Mouse (Mus musculus) heart, embryonic 12.5 days (tissue): ENCODE measurements around the gene Gm4303. TPM values are rescaled to one million over a fixed set of nuclear protein-coding genes. Genes with fewer than 3 reads are reported as not detected.
"Not testable (repeated sequence)": the region's sequence is repeated elsewhere in the genome, so short reads cannot be mapped to it uniquely, and the experiment has no call there.

Source experiments
- ATAC-seq: fragments of 200-750 bp; cut with Nextera tagmentation; 2 replicates; pipeline ENCODE4 v1.8.0; 2017; ENCODE audit warnings: moderate TSS enrichment, moderate library complexity; ENCODE audit not compliant: insufficient number of reproducible peaks, low FRiP score
- H3K27ac ChIP-seq: fragments of 300-500 bp; sonication (generic); 2 replicates; pipeline ENCODE4 v1.5.1; 2016; ENCODE audit warnings: mild to moderate bottlenecking, moderate library complexity; ENCODE audit not compliant: poor library complexity, severe bottlenecking
- H3K27me3 ChIP-seq: fragments of 300-500 bp; sonication (generic); replicated peaks from 2 replicates; pipeline ENCODE4 v1.6.1; 2016; ENCODE audit warnings: mild to moderate bottlenecking, moderate library complexity
- H3K36me3 ChIP-seq: fragments of 300-500 bp; sonication (generic); 2 replicates; pipeline ENCODE4 v1.6.1; 2016; ENCODE audit warnings: mild to moderate bottlenecking, moderate library complexity
- H3K4me1 ChIP-seq: fragments of 300-500 bp; sonication (generic); replicated peaks from 2 replicates; pipeline ENCODE4 v1.6.1; 2016; ENCODE audit warnings: mild to moderate bottlenecking
- H3K4me2 ChIP-seq: fragments of 300-500 bp; sonication (generic); 2 replicates; pipeline ENCODE4 v1.6.1; 2016; ENCODE audit warnings: mild to moderate bottlenecking, moderate library complexity
- H3K4me3 ChIP-seq: fragments of 300-500 bp; sonication (generic); 2 replicates; pipeline ENCODE4 v1.5.1; 2016; ENCODE audit warnings: mild to moderate bottlenecking
- H3K9ac ChIP-seq: fragments of 300-500 bp; sonication (generic); 2 replicates; pipeline ENCODE4 v1.6.1; 2016; ENCODE audit warnings: mild to moderate bottlenecking, moderate library complexity
- H3K9me3 ChIP-seq: fragments of 300-500 bp; sonication (generic); replicated peaks from 2 replicates; pipeline ENCODE4 v1.6.1; 2016; ENCODE audit warnings: mild to moderate bottlenecking, moderate library complexity
- WGBS: fragments of 180-500 bp; shearing (Covaris S2); methylation state at CpG from one replicate; pipeline ENCODE4 v1.1.7; 2016; 5-methylcytosine and 5-hydroxymethylcytosine counted together
- polyA plus RNA-seq: library from polyadenylated mRNA; unstranded; fragments of >200 nt; fragmentation: Nextera tagmentation; extraction: Ambion mirVana; gene quantifications from 2 replicates; pipeline ENCODE4 v1.2.1, GENCODE M21; 2016

Gm4303 gene
- not detected in 2 replicates for polyA plus RNA-seq

DNA sequence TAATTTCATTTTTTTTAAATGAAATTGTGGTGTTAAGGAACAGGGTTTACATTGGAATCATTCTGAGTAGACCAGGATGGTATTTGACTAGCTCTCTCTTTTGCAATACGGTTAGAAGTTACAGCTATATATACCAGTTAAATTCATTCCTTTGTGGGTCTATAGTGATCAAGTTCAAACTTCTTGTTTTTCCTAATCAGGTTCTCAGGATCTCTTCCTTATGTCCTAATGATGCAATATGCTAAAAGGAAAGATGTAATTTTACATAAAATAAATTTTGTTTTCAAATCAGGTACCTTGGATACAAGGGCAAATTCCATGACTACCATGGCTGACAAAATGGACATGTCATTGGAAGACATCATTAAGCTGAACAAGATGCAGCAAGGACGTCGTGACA lies at the start of gene Gm4303:
Gene Gm4303 (plus strand): TSS at position 301 of the 400 bp plus-strand sequence.
- ATAC-seq, H3K27me3 ChIP-seq, H3K4me3 ChIP-seq, H3K4me1 ChIP-seq, H3K9ac ChIP-seq, H3K4me2 ChIP-seq, H3K27ac ChIP-seq, H3K9me3 ChIP-seq, H3K36me3 ChIP-seq: not testable (repeated sequence)
- no CpG with 5 or more reads among the region's 3 CpGs for WGBS

DNA sequence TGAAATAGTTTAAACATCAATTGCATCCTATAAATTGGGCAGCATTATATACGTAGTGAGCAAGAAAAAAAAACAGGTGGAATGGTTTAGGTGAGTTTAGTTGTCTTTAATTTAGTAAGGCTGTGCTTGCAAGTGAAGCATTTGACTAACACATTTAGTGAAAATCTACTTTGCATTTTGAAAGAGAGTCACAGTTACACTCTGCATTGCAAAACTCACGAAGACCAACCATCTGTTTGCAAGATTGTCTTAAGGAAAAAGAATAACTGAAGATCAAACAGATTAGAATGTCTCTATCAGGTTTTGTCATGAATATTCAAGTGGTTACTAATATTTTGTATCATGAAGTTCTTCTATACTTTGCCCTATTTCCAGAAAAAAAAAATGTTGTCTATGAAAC lies 49.7 kb upstream of the Gm4303 start:
- no peaks in the 10 kb centered on the region for H3K4me1 ChIP-seq
- 76% methylated on average over 2 of the region's 2 CpGs for WGBS
- no peak overlapping the region for H3K4me2 ChIP-seq
- no peak overlapping the region for H3K9ac ChIP-seq
- no peak overlapping the region for H3K27ac ChIP-seq
- no peak for ATAC-seq
- no peaks in the 10 kb centered on the region for H3K9me3 ChIP-seq
- no peak overlapping the region for H3K4me3 ChIP-seq
- H3K27me3 ChIP-seq, result no peaks in the 10 kb centered on the region
- no peaks in the 10 kb centered on the region for H3K36me3 ChIP-seq

DNA sequence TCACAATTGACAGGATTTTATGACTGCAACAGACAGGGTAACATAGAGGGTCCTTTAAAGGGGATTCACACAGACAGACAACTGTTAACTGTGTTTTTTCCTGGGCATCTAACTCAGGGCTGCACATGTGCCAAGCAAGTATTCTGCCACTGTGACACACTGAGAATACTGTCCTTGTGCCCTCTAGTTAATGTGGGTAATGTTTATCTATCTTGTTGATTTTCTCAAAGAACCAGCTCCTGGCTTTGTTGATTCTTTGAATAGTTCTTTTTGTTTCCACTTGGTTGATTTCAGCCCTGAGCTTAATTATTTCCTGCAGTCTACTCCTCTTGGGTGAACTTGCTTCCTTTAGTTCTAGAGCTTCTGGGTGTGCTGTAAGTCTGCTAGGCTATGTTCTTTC lies 45.7 kb upstream of the Gm4303 start:
- H3K27me3 ChIP-seq, H3K4me2 ChIP-seq, H3K36me3 ChIP-seq, H3K9ac ChIP-seq, H3K4me1 ChIP-seq, H3K4me3 ChIP-seq, ATAC-seq, H3K27ac ChIP-seq: not testable (repeated sequence)
- peaks cover 16% of the 10 kb centered on the region for H3K9me3 ChIP-seq

DNA sequence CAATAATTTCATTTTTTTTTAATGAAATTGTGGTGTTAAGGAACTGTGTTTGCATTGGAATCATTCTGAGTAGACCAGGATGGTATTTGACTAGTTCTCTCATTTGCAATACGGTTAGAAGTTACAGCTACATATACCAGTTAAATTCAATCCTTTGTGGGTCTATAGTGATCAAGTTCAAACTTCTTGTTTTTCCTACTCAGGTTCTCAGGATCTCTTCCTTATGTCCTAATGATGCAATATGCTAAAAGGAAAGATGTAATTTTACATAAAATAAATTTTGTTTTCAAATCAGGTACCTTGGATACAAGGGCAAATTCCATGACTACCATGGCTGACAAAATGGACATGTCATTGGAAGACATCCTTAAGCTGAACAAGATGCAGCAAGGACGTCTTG lies 10.4 kb upstream of the Gm4303 start, which contains the start of gene Gm4301:
Gene Gm4301 (plus strand): TSS at position 301 of the 400 bp plus-strand sequence.
- not testable (repeated sequence) for H3K4me2 ChIP-seq, H3K36me3 ChIP-seq, H3K27ac ChIP-seq, ATAC-seq, H3K9me3 ChIP-seq, H3K9ac ChIP-seq, H3K4me1 ChIP-seq, H3K4me3 ChIP-seq, H3K27me3 ChIP-seq
- WGBS, result no CpG with 5 or more reads among the region's 2 CpGs

DNA sequence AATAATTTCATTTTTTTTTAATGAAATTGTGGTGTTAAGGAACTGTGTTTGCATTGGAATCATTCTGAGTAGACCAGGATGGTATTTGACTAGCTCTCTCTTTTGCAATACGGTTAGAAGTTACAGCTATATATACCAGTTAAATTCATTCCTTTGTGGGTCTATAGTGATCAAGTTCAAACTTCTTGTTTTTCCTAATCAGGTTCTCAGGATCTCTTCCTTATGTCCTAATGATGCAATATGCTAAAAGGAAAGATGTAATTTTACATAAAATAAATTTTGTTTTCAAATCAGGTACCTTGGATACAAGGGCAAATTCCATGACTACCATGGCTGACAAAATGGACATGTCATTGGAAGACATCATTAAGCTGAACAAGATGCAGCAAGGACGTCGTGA lies 5.2 kb upstream of the Gm4303 start, which contains the start of gene Gm4302:
Gene Gm4302 (plus strand): TSS at position 301 of the 400 bp plus-strand sequence.
- not testable (repeated sequence) for H3K4me3 ChIP-seq, H3K36me3 ChIP-seq, H3K9ac ChIP-seq, H3K9me3 ChIP-seq, H3K4me1 ChIP-seq, H3K4me2 ChIP-seq, ATAC-seq, H3K27ac ChIP-seq, H3K27me3 ChIP-seq
- no CpG with 5 or more reads among the region's 3 CpGs for WGBS

DNA sequence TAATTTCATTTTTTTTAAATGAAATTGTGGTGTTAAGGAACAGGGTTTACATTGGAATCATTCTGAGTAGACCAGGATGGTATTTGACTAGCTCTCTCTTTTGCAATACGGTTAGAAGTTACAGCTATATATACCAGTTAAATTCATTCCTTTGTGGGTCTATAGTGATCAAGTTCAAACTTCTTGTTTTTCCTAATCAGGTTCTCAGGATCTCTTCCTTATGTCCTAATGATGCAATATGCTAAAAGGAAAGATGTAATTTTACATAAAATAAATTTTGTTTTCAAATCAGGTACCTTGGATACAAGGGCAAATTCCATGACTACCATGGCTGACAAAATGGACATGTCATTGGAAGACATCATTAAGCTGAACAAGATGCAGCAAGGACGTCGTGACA lies 5.0 kb downstream of the Gm4303 start, which contains the start of gene Gm4305:
Gene Gm4305 (plus strand): TSS at position 301 of the 400 bp plus-strand sequence.
- H3K27ac ChIP-seq, H3K9ac ChIP-seq, H3K27me3 ChIP-seq, H3K4me1 ChIP-seq, H3K36me3 ChIP-seq, H3K4me2 ChIP-seq, ATAC-seq, H3K4me3 ChIP-seq, H3K9me3 ChIP-seq: not testable (repeated sequence)
- no CpG with 5 or more reads among the region's 3 CpGs for WGBS

DNA sequence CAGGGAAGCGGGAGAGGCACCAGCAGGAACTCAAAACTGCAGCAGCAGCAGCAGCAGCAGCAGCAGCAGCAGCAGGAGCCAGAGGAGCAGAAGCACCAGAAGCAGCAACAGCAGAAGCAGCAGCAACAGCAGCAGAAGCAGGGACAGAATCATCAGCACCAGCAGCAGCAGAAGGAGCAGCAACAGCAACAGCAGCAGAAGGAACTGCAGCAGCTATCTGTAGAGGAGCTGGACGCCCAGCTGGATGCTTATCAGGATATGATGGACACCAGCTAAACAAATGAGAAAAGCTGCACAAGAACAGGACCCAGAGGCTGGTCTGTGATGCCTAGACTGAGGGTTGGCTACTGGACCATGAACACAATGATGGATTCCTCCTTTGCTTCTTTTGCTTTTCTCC lies 11.1 kb downstream of the Gm4303 start:
- WGBS, result 58% methylated on average over 2 of the region's 2 CpGs
- not testable (repeated sequence) for H3K9ac ChIP-seq, H3K4me2 ChIP-seq, H3K27me3 ChIP-seq, H3K4me3 ChIP-seq, H3K4me1 ChIP-seq, H3K36me3 ChIP-seq, H3K27ac ChIP-seq, ATAC-seq, H3K9me3 ChIP-seq

DNA sequence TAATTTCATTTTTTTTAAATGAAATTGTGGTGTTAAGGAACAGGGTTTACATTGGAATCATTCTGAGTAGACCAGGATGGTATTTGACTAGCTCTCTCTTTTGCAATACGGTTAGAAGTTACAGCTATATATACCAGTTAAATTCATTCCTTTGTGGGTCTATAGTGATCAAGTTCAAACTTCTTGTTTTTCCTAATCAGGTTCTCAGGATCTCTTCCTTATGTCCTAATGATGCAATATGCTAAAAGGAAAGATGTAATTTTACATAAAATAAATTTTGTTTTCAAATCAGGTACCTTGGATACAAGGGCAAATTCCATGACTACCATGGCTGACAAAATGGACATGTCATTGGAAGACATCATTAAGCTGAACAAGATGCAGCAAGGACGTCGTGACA lies 15.3 kb downstream of the Gm4303 start, which contains the start of gene Gm4307:
Gene Gm4307 (plus strand): TSS at position 301 of the 400 bp plus-strand sequence.
- H3K9ac ChIP-seq, H3K36me3 ChIP-seq, H3K4me2 ChIP-seq, H3K4me1 ChIP-seq, H3K27me3 ChIP-seq, H3K4me3 ChIP-seq, H3K27ac ChIP-seq, ATAC-seq, H3K9me3 ChIP-seq: not testable (repeated sequence)
- no CpG with 5 or more reads among the region's 3 CpGs for WGBS

DNA sequence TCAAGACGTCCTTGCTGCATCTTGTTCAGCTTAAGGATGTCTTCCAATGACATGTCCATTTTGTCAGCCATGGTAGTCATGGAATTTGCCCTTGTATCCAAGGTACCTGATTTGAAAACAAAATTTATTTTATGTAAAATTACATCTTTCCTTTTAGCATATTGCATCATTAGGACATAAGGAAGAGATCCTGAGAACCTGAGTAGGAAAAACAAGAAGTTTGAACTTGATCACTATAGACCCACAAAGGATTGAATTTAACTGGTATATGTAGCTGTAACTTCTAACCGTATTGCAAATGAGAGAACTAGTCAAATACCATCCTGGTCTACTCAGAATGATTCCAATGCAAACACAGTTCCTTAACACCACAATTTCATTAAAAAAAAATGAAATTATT lies 36.7 kb downstream of the Gm4303 start, which contains the start of gene Gm4312:
Gene Gm4312 (minus strand): TSS at position 101 of the 400 bp plus-strand sequence.
- no CpG with 5 or more reads among the region's 2 CpGs for WGBS

More for the DNA sequence above, 36.7 kb downstream of the Gm4303 start, which contains the start of gene Gm4312:
- not testable (repeated sequence) for H3K27ac ChIP-seq, H3K4me3 ChIP-seq, H3K4me2 ChIP-seq, H3K36me3 ChIP-seq, H3K4me1 ChIP-seq, H3K9me3 ChIP-seq, H3K9ac ChIP-seq, H3K27me3 ChIP-seq, ATAC-seq

Other genes with a start within 250 kb of the Gm4303 start
- gene Gm4301, start 10.3 kb upstream of the Gm4303 start, polyA plus RNA-seq, result not detected in 2 replicates
- not detected in 2 replicates for gene Gm4302, start 5.1 kb upstream of the Gm4303 start, polyA plus RNA-seq
- not detected in 2 replicates for gene Gm4305, start 5.1 kb downstream of the Gm4303 start, polyA plus RNA-seq
- not detected in 2 replicates for gene Gm4307, start 15.4 kb downstream of the Gm4303 start, polyA plus RNA-seq
- gene Gm4312, start 36.6 kb downstream of the Gm4303 start, polyA plus RNA-seq, result not detected in 2 replicates
- gene Tmtc3, start 141.4 kb downstream of the Gm4303 start, polyA plus RNA-seq, result 24.4 and 27.3 TPM in 2 replicates
- 2.7 and 4.2 TPM in 2 replicates for gene Cep290, start 141.6 kb downstream of the Gm4303 start, polyA plus RNA-seq
- 8.4 and 9.0 TPM in 2 replicates for gene 4930430F08Rik, start 244.5 kb downstream of the Gm4303 start, polyA plus RNA-seq
- gene 1700017N19Rik, start 244.5 kb downstream of the Gm4303 start, polyA plus RNA-seq, result not detected in 2 replicates